Mouse (Mus musculus) cerebellum, postnatal 36 days (tissue): ENCODE measurements at regions not wholly inside any gene's neighbourhood (a gene's known extent, or its start where the extent isn't known, plus 50 kb on each side); places are given as distances from the start of the nearest gene placed in this dataset.

Source experiments
- DNase-seq, 2 experiments: peaks; one replicate each; pipeline ENCODE4 v3.0.0; 2021 to 2022; ENCODE audit warnings: mixed read lengths in 2 of 2

GRCm38 (mm10) chr15:36884671-36885365, 122.8 kb downstream of the Zfp706 start:
- DNase-seq, result peak; percentile 36 to 47

- DNase-seq, result no peak
These were observed 123.5 kb downstream of the Zfp706 start for GRCm38 (mm10) chr15:36884074-36884473.

- DNase-seq, result no peak
These were observed 124.4 kb downstream of the Zfp706 start for GRCm38 (mm10) chr15:36883156-36883555.

- no peak for DNase-seq
These were observed 126.0 kb downstream of the Zfp706 start for GRCm38 (mm10) chr15:36881576-36881975.

- DNase-seq, result no peak
These were observed 127.0 kb downstream of the Zfp706 start for GRCm38 (mm10) chr15:36880602-36881001.

- no peak for DNase-seq
These were observed 128.0 kb downstream of the Zfp706 start for GRCm38 (mm10) chr15:36879587-36879986.

GRCm38 (mm10) chr15:36878960-36879359, 128.6 kb downstream of the Zfp706 start:
- DNase-seq, result no peak

- no peak for DNase-seq
These were observed 129.3 kb downstream of the Zfp706 start for GRCm38 (mm10) chr15:36878276-36878675.

GRCm38 (mm10) chr15:36877501-36877900, 130.1 kb downstream of the Zfp706 start:
- DNase-seq, result no peak

GRCm38 (mm10) chr15:36875980-36876778, 131.4 kb downstream of the Zfp706 start:
- no peak for DNase-seq

GRCm38 (mm10) chr15:36874555-36874954, 133.0 kb downstream of the Zfp706 start:
- DNase-seq, result no peak

GRCm38 (mm10) chr15:36873884-36874243, 133.7 kb downstream of the Zfp706 start:
- DNase-seq, result no peak

GRCm38 (mm10) chr15:36873058-36873883, 134.3 kb downstream of the Zfp706 start:
- peak; percentile 28 to 40 for DNase-seq

- DNase-seq, result no peak
These were observed 135.0 kb downstream of the Zfp706 start for GRCm38 (mm10) chr15:36872566-36872965.

GRCm38 (mm10) chr15:36870717-36871116, 136.9 kb downstream of the Zfp706 start:
- DNase-seq, result no peak

GRCm38 (mm10) chr15:36870094-36870493, 137.5 kb downstream of the Zfp706 start:
- DNase-seq, result no peak

- no peak for DNase-seq
These were observed 141.5 kb downstream of the Zfp706 start for GRCm38 (mm10) chr15:36866088-36866487.

- DNase-seq, result no peak
These were observed 142.2 kb downstream of the Zfp706 start for GRCm38 (mm10) chr15:36865332-36865731.

- DNase-seq, result no peak
These were observed 143.5 kb downstream of the Zfp706 start for GRCm38 (mm10) chr15:36864046-36864445.

GRCm38 (mm10) chr15:36858711-36859110, 148.9 kb downstream of the Zfp706 start:
- no peak for DNase-seq

- DNase-seq, result no peak
These were observed 150.0 kb downstream of the Zfp706 start for GRCm38 (mm10) chr15:36857622-36858021.

GRCm38 (mm10) chr15:36855550-36856131, 151.9 kb downstream of the Zfp706 start:
- DNase-seq, result peak; percentile 18 to 30

- peak in 1 of 2 experiments; percentile 29 for DNase-seq
These were observed 152.7 kb downstream of the Zfp706 start for GRCm38 (mm10) chr15:36854900-36855321.
